Mouse (Mus musculus) neural tube, embryonic 14.5 days (tissue): ENCODE measurements around the gene Med12l. TPM values are rescaled to one million over a fixed set of nuclear protein-coding genes. Genes with fewer than 3 reads are reported as not detected.

Source experiments
- ATAC-seq: fragments of 200-750 bp; cut with Nextera tagmentation; 2 replicates; pipeline ENCODE4 v1.8.0; 2017; ENCODE audit warnings: low read depth, mild to moderate bottlenecking, moderate TSS enrichment, moderate library complexity
- H3K27ac ChIP-seq: fragments of 300-500 bp; sonication (generic); 2 replicates; pipeline ENCODE4 v1.5.1; 2014; ENCODE audit warnings: low read depth, mild to moderate bottlenecking, control low read depth, low read length, moderate library complexity, mixed read lengths
- H3K27me3 ChIP-seq: fragments of 300-500 bp; sonication (generic); 2 replicates; pipeline ENCODE4 v1.6.1; 2014; ENCODE audit warnings: low read length; ENCODE audit not compliant: control insufficient read depth, insufficient read depth
- H3K36me3 ChIP-seq: fragments of 300-500 bp; sonication (generic); 2 replicates; pipeline ENCODE4 v1.6.1; 2014; ENCODE audit warnings: low read length, mixed read lengths; ENCODE audit not compliant: control insufficient read depth, insufficient read depth
- H3K4me1 ChIP-seq: fragments of 300-500 bp; sonication (generic); 2 replicates; pipeline ENCODE4 v1.6.1; 2014; ENCODE audit warnings: low read length; ENCODE audit not compliant: control insufficient read depth, insufficient read depth
- H3K4me2 ChIP-seq: fragments of 300-500 bp; sonication (generic); 2 replicates; pipeline ENCODE4 v1.6.1; 2014; ENCODE audit warnings: mild to moderate bottlenecking, low read depth, low read length, control low read depth
- H3K4me3 ChIP-seq: fragments of 300-500 bp; sonication (generic); 2 replicates; pipeline ENCODE4 v1.5.1; 2014; ENCODE audit warnings: low read depth, low read length, control low read depth, mixed read lengths
- H3K9ac ChIP-seq: fragments of 300-500 bp; sonication (generic); replicated peaks from 2 replicates; pipeline ENCODE4 v1.6.1; 2014; ENCODE audit warnings: low read depth, mild to moderate bottlenecking, control low read depth, low read length, mixed read lengths
- H3K9me3 ChIP-seq: fragments of 300-500 bp; sonication (generic); 2 replicates; pipeline ENCODE4 v1.6.1; 2016; ENCODE audit warnings: low read length; ENCODE audit not compliant: control insufficient read depth
- WGBS: fragments of 180-500 bp; shearing (Covaris S2); extraction: QIAGEN DNeasy Blood & Tissue Kit; methylation state at CpG from one replicate; pipeline ENCODE4 v1.1.7; 2014; 5-methylcytosine and 5-hydroxymethylcytosine counted together
- polyA plus RNA-seq: library from polyadenylated mRNA; unstranded; fragments of >200 nt; fragmentation: Nextera tagmentation; extraction: Ambion mirVana; gene quantifications from 2 replicates; pipeline ENCODE4 v1.2.1, GENCODE M21; 2014

Med12l gene
- polyA plus RNA-seq, 1 experiment from 2014 or later = 9.9 TPM

DNA sequence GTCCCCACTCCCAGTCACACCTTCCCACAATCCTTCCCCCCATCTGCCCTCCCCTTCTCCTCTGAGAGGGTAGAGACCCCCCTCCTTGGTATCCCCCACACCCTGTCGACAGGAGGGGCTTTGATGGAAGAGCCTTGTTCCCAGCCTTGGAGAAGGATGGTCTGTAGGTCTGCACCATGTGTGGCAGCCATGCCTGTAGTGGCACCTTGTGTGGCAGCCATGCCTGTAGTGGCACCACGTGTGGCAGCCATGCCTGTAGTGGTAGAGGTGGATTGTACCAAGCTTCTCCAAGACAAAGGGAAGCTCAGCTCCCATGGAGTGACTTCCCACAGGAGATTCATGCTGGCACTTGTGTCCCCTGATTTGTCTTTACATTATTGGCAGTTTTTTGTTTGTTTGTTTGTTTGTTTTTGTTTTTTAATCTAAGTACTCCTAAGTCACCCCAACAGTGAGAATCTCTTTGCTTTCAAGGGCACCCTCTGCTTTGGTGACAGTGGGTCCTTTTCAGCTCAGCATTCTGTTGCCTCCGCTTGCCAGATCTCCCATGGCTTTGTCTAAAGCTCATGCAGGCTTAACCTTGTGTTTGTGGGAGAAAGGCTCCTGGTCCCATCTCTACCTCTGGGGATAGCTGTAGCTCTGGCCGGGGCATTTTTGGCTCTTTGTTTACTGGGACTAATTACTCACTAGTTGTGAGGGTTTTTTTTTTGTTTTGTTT lies 10.2 kb downstream of the Med12l start:
- no peaks in the 10 kb centered on the region for H3K27me3 ChIP-seq
- H3K9ac ChIP-seq = no peak overlapping the region
- H3K4me1 ChIP-seq = no peaks in the 10 kb centered on the region
- H3K9me3 ChIP-seq = no peaks in the 10 kb centered on the region
- H3K4me2 ChIP-seq = no peak overlapping the region
- no peaks in the 10 kb centered on the region for H3K36me3 ChIP-seq
- peak; percentile 26 for ATAC-seq
- no peak overlapping the region for H3K27ac ChIP-seq
- 77% methylated on average over 4 of the region's 4 CpGs for WGBS
- no peak overlapping the region for H3K4me3 ChIP-seq

DNA sequence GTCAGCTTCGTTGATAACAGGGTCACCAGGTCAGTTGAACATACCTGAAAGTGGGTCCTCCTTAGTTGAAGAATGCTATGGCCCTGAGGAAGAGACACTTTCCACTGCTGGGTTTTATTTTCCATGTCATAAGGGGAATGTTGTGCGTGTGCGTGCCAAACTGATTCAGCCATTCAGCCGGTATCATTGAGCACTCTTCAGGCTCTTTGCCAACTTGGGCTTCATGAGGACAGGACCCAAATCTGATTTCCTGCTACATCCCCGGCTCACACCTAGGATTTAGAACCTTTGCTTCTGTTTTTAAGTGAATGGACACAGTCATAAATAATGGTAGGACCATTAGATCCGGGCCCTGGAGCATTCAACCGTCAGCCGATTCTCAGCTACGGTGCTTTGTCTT lies 10.9 kb downstream of the Med12l start:
- no peaks in the 10 kb centered on the region for H3K27me3 ChIP-seq
- H3K27ac ChIP-seq = no peak overlapping the region
- no peaks in the 10 kb centered on the region for H3K4me1 ChIP-seq
- H3K4me2 ChIP-seq = no peak overlapping the region
- WGBS = 59% methylated on average over 9 of the region's 9 CpGs
- H3K9me3 ChIP-seq = no peaks in the 10 kb centered on the region
- no peaks in the 10 kb centered on the region for H3K36me3 ChIP-seq
- no peak overlapping the region for H3K9ac ChIP-seq
- no peak overlapping the region for H3K4me3 ChIP-seq
- ATAC-seq = no peak

DNA sequence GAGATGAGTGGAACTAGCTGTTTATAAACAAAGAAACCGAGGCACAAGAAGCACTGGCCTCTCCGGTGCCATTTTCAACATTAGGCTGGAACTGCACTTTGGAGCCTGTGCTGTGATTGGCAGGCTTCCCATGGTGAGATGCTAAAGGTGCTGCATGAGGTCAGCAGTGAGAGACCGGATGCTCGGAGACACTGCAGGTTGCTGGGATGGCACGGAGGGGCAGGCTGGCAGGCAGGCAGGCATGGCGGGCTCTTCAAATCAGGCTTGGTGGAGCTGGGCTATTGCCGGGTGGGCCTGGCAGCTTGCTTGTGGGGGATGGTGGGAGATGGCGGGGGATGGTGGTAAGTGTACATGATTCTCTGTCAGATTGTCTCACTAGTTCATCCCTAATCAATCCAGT lies 15.6 kb downstream of the Med12l start:
- H3K4me1 ChIP-seq = no peaks in the 10 kb centered on the region
- H3K4me2 ChIP-seq = no peak overlapping the region
- H3K27me3 ChIP-seq = no peaks in the 10 kb centered on the region
- no peak overlapping the region for H3K9ac ChIP-seq
- no peak overlapping the region for H3K4me3 ChIP-seq
- H3K27ac ChIP-seq = no peak overlapping the region
- WGBS = 66% methylated on average over 8 of the region's 8 CpGs
- no peaks in the 10 kb centered on the region for H3K36me3 ChIP-seq
- H3K9me3 ChIP-seq = no peaks in the 10 kb centered on the region
- peak; percentile 52 for ATAC-seq

DNA sequence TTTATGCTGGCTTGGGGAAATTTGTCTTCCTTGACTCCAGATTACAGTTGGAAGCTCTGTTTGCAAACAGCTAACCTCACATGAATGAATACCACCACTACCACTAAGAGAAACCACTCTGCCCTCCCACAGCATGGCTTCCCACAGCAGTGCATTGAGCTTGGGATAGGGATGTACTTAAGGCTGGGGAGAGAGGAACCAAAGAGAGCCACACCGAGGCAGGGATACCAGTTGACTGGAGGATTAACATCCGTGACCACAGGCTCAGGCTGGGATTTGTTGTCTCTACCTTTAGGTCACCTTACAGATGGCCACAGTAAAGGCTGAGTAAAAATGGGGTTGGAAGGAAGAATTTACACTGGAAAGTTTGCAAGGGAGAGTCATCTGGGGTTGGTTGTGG lies 16.6 kb downstream of the Med12l start:
- H3K36me3 ChIP-seq = no peaks in the 10 kb centered on the region
- H3K4me2 ChIP-seq = no peak overlapping the region
- 80% methylated on average over 2 of the region's 2 CpGs for WGBS
- H3K9me3 ChIP-seq = no peaks in the 10 kb centered on the region
- H3K4me1 ChIP-seq = no peaks in the 10 kb centered on the region
- no peak for ATAC-seq
- no peaks in the 10 kb centered on the region for H3K27me3 ChIP-seq
- no peak overlapping the region for H3K4me3 ChIP-seq
- H3K9ac ChIP-seq = no peak overlapping the region
- no peak overlapping the region for H3K27ac ChIP-seq

DNA sequence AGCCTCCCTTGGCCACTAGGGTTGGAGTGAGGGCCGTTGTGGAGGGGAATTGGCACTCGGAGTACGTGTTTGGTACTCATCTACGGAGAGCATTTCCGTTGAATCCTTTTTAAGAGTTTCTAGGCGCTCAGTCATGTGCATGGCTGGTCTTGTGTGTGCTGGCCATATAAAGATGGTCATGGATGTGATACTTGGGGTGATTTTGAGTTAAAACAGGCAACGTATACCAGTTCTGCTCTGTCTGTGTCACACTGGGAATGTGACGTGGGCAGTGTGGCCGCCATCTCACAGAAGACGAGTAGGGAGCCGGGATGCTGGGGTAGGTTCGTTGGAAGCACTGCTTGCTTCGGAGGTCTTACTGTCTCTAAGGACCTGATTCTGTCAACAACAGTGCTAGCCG lies 17.3 kb downstream of the Med12l start:
- Histone ChIP-seq H3K27ac (no peak overlapping the region), H3K4me3 (no peak overlapping the region), H3K4me2 (no peak overlapping the region), H3K9me3 (no peaks in the 10 kb centered on the region), H3K9ac (no peak overlapping the region), H3K27me3 (no peaks in the 10 kb centered on the region), H3K4me1 (no peaks in the 10 kb centered on the region), H3K36me3 (no peaks in the 10 kb centered on the region)
- 93% methylated on average over 14 of the region's 14 CpGs for WGBS
- ATAC-seq = no peak

DNA sequence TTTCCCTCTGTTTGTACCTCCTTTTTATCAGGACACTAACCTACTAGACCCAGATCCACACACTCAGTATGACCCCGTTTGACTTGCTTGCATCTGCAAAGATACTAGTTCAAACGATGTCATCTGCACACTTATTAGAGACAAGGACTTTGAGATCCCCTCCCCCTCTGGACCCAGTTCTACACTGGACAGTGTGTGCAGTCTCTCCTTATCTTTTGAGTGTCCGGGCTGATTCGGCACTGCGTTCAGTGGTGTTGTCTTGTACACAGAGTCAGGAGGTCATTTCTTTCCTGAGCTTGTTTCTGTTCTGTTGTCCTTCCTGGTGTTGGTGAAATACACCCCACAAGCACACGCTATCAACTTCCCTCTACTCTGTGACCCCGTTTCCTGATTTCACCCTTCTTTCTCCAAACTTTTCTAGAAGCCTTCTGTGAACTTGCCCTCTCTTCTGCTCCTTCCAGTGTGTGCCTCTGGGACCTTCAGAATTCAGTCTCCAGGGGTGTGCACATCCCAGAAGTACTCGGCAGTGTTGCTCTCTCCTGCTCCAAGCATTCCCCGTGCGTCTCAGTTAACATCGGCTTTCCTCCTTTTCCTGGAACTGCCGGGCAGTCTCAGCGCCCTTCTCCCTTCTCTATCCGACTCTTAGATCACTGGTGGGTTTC lies 19.0 kb downstream of the Med12l start:
- Histone ChIP-seq H3K9me3 (no peaks in the 10 kb centered on the region), H3K27ac (no peak overlapping the region), H3K36me3 (no peaks in the 10 kb centered on the region), H3K4me2 (no peak overlapping the region), H3K27me3 (no peaks in the 10 kb centered on the region), H3K4me1 (no peaks in the 10 kb centered on the region), H3K4me3 (no peak overlapping the region), H3K9ac (no peak overlapping the region)
- WGBS = 83% methylated on average over 14 of the region's 14 CpGs
- no peak for ATAC-seq

DNA sequence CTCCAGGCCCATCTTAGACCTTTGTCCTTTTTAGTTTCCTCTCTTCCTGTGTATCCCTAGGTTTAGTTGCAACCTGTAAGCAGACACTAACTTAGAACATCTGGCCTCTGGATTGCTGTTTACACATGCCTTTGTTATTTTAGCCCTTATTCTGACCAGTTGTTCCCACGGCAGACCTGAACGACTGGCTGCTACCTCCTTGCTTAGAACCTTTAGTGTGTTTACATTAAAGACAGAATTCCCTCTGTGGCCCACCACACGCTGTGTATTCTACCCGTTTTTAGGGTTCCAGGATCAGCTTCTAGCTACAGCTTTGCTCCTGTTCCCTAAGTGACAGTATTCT lies 19.5 kb downstream of the Med12l start:
- Histone ChIP-seq H3K9ac (no peak overlapping the region), H3K27me3 (no peaks in the 10 kb centered on the region), H3K4me1 (no peaks in the 10 kb centered on the region), H3K36me3 (no peaks in the 10 kb centered on the region), H3K4me2 (no peak overlapping the region), H3K27ac (no peak overlapping the region), H3K4me3 (no peak overlapping the region), H3K9me3 (no peaks in the 10 kb centered on the region)
- WGBS = 42% methylated on average over 4 of the region's 4 CpGs
- no peak for ATAC-seq

DNA sequence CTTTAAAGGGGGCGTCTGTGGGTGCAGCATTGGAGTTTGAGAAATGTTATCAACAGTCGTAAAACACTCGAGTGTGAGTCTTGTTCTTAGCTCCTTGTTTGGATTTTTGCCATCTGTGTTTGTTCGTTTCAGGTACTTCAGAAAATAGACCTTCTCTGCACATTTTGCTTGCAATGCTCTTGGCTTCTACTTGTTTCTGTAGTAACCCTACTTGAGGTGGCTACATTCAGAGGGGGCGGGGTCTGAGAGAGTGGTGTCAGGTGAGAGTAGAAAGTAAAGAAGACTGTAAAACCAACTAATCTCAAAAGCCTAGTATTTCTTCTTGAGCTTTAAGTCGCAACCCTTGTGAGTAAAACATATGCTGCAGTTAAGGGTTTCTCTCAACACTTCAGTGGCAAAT lies 23.1 kb downstream of the Med12l start:
- WGBS = 88% methylated on average over 6 of the region's 6 CpGs
- H3K27me3 ChIP-seq = no peaks in the 10 kb centered on the region
- no peaks in the 10 kb centered on the region for H3K36me3 ChIP-seq
- H3K4me1 ChIP-seq = no peaks in the 10 kb centered on the region
- no peak overlapping the region for H3K4me3 ChIP-seq
- no peak for ATAC-seq
- H3K27ac ChIP-seq = no peak overlapping the region
- H3K9me3 ChIP-seq = no peaks in the 10 kb centered on the region
- no peak overlapping the region for H3K9ac ChIP-seq
- no peak overlapping the region for H3K4me2 ChIP-seq

DNA sequence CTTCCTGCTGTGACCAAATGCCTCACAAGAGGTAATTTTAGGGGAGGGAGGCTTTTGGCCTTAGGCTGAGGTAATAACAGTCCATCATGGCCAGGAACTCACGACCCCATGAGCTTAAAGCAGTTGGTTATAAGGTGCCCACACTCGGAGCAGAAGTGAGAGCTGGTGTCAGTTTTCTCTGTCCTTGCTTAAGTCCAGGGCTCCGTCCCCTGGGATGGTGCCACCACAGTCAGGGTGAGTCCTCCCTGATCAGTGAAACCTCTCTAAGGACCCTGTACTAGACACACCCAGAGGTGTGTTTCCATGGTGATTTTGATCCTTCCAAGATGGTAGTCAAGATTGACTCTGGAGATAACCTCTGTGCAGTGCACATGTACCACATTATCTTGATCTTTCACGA lies 25.4 kb downstream of the Med12l start:
- Histone ChIP-seq H3K9ac (no peak overlapping the region), H3K36me3 (no peaks in the 10 kb centered on the region), H3K9me3 (no peaks in the 10 kb centered on the region), H3K27me3 (no peaks in the 10 kb centered on the region), H3K4me1 (no peaks in the 10 kb centered on the region), H3K4me2 (no peak overlapping the region), H3K4me3 (no peak overlapping the region), H3K27ac (no peak overlapping the region)
- WGBS = 46% methylated on average over 4 of the region's 4 CpGs
- ATAC-seq = no peak
